Mouse (Mus musculus) mesoderm, embryonic 11.5 days (tissue): ENCODE measurements at regions not wholly inside any gene's neighbourhood (a gene's known extent, or its start where the extent isn't known, plus 50 kb on each side); places are given as distances from the start of the nearest gene placed in this dataset.

Experiments used
- DNase-seq: peaks from one replicate; pipeline ENCODE4 v3.0.0-alpha.2; 2012; ENCODE audit warnings: low read depth, low spot score

- DNase-seq = peak; percentile 15
Observed at GRCm38 (mm10) chr13:117334125-117334524, 113.2 kb upstream of the Gm17509 start.

DNA sequence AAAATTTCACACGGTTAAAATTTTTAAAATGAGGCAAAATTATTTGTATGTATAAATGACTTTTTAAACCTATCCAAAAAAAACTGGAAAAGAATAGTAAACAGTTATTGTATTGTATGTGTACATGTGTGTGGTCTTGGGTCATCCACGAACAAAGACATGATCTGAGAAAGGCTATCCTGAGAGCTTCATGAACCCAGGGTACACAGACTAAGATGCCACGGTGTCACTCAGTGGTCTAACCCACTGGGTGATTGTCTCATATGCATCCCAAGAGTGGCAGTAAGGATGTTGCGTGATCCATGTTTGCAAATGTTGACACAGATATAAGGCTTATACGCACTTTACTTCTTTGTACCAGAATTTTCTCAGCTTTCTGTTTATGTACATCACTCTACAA, 113.7 kb upstream of the Gm17509 start:
- DNase-seq = no peak

GRCm38 (mm10) chr13:117381086-117381595, 160.3 kb upstream of the Gm17509 start:
- no peak for DNase-seq

- DNase-seq = peak; percentile 31
Observed at GRCm38 (mm10) chr13:117383480-117384137, 162.7 kb upstream of the Gm17509 start.

- DNase-seq = no peak
Observed at GRCm38 (mm10) chr13:117390287-117390686, 169.4 kb upstream of the Gm17509 start.

GRCm38 (mm10) chr13:117393488-117393887, 172.6 kb upstream of the Gm17509 start:
- DNase-seq = no peak

GRCm38 (mm10) chr13:117401245-117401644, 180.4 kb upstream of the Gm17509 start:
- DNase-seq = no peak

DNA sequence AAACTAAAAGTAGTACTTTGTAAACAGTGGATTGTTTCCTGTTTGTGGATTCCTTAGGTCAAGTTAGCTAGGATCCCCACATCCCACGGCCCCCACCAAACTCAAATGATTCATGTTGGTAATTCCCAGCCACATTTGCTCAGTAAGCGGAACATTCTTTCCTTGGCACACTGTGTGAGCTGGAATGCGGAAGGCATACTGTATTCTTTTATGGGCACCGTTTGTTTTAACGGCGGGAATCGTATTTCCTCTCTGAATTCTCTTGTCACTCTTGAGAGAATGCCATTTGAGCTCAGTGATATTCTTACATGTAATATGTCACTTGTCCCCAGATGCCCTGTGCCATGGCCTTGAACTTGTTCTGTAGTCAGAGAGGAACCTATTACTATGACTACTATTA, 189.1 kb upstream of the Gm17509 start:
- no peak for DNase-seq

DNA sequence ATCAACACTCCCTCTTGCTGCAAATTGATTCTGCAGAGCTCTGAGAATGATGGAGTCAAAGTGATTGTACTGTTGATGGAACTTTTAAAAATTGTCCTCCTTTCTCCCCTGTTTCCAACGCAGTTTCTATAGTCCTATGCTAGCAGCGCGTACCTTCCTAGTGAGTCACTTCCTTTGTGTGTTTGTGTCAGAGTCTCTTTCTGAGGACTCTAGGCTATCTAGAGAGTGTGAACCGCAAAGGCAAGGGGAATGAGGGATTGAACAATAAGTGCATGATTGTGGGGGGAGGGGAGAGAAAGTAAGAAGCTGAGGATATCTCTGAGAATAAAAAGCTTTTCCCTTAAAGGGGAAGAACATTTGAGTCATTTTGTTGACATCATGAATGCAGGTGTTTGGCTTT, 188.5 kb upstream of the Hcn1 start:
- no peak for DNase-seq

GRCm38 (mm10) chr13:117423558-117423957, 178.6 kb upstream of the Hcn1 start:
- no peak for DNase-seq

DNA sequence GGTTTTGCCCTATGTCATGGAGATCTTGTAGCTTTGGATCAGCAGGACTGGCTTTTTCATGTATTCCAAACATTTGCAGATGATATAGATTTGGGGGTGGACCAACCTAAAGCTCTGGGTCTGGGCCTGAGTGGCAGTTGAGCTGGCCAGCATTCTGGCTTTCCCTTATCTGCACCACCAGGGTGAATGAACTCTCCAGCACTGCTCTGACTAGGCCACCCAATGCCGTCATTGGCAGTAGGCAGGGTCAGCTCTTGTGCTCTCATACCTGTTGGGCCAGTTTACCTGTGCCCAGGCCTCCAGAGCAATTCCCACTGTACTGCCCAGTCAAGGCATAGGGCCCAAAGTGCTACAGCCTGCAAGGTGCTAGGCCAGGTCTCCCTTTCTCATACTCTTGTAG, 177.1 kb upstream of the Hcn1 start:
- DNase-seq = no peak

DNA sequence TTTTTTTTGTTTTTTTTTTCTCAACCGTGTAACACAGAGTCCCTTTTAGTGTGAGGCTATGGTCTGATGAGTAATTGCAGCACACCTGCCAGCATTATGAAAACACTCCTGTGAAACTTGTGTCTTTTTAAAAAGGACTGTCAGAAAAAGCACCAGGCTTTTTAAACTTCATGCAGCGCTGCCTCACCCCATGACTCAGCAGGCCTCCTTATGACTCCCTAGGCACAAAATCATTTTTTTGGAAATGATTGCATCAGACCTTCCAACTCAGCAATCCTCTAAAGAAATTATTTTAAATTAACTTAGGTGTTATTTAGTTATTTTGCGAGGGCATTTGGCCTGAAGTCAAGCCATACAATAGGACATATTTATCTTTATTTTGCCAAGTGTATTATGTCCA, 134.7 kb upstream of the Hcn1 start:
- no peak for DNase-seq

- no peak for DNase-seq
Observed at GRCm38 (mm10) chr13:117472726-117473125, 129.4 kb upstream of the Hcn1 start.

GRCm38 (mm10) chr13:117482624-117483023, 119.5 kb upstream of the Hcn1 start:
- DNase-seq = no peak

DNA sequence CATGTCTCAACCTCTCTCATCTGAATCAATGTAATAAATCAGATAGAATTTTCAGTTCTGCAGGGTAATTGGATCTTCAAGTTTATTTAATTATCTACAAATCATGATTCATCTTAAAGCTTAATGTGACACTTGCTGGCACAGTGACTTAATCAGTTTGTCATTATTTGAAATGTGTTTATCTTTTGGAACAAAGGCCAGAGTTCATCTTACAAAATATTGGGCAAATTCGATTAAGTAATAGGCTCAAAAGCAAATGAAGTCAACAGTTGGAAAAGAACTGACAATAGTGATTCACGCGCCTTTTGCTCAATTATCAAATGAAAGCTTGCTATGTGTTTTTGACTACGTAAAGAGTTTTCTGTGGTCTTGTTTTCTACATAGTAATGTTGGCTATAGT, 93.4 kb upstream of the Hcn1 start:
- no peak for DNase-seq

- peak; percentile 71 for DNase-seq
Observed at GRCm38 (mm10) chr13:117550108-117550507, 52.0 kb upstream of the Hcn1 start.
